Mouse (Mus musculus): ENCODE results near the gene Pex13. TPM values are rescaled to one million over a fixed set of nuclear protein-coding genes. Genes with fewer than 3 reads are reported as not detected.
"Not testable (repeated sequence)": the region's sequence is repeated elsewhere in the genome, so short reads cannot be mapped to it uniquely, and the experiment has no call there.

Pex13 gene
- total and polyA plus RNA-seq, 2 experiments from 2014 or later: 19.5 to 27.8 TPM

DNA sequence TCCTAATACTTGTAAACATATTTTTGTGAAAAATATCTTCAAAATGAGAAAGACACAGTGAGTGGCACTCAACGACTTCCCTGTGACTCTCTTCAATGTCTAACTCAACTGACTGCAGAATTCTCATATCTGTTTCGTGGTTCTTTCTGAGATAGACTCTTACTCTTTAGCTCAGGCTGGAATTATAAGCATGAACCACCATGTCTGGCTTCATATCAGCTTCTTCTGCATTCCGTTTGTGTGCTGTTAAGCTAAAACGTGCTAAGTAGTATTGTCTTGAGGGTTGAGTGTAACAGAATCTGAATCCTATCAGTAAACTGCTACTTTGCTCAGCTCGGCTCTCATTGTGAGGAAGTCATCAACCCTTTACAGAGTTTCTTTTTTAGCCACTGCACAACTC is 46.8 kb downstream of the Pex13 start:
- DNase-seq (ENCODE audit: low spot score) (no peak), ATAC-seq (no peak)
- Histone ChIP-seq H3K9me3 (ENCODE audit: low read length) (no peaks in the 10 kb centered on the region), H3K27me3 (ENCODE audit: insufficient read depth, low read length) (no peaks in the 10 kb centered on the region), H3K27ac (no peak overlapping the region), H3K9ac (replicated peaks; ENCODE audit: low read length) (no peak overlapping the region), H3K4me1 (ENCODE audit: insufficient read depth, low read length) (no peaks in the 10 kb centered on the region), H3K36me3 (ENCODE audit: insufficient read depth, low read length) (peaks cover 8% of the 10 kb centered on the region), H3K4me3 (ENCODE audit: low read length) (no peak overlapping the region), H3K4me2 (ENCODE audit: low read depth, low read length) (no peak overlapping the region)
- 89% methylated on average over 5 of the region's 5 CpGs for WGBS
- no peak for TF ChIP-seq CTCF (IDR thresholded peaks at IDR 0.05; ENCODE audit: low read depth)

DNA sequence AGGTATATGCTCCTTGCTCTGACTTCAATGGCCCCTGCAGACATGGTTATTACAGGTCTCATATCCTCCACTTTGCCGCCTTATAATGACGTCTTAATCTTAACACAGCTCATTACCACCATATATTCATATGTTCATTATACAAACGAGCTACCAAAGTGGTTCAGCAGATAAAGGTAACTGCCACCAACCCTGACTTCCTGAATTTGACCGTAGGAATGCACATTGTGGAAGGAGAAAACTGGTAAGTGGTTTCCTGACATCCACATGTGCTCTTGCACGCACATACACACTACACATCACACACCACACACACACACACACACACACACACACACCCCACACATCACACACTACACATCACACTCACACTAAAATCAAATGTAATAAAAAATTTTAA is 51.2 kb downstream of the Pex13 start:
- ATAC-seq (no peak), DNase-seq (ENCODE audit: low spot score) (no peak)
- Histone ChIP-seq H3K27ac (no peak overlapping the region), H3K9ac (replicated peaks; ENCODE audit: low read length) (no peak overlapping the region), H3K4me1 (ENCODE audit: insufficient read depth, low read length) (no peaks in the 10 kb centered on the region), H3K36me3 (ENCODE audit: insufficient read depth, low read length) (peaks cover 9% of the 10 kb centered on the region; the same call in 1 of the 2 replicates), H3K9me3 (ENCODE audit: low read length) (no peaks in the 10 kb centered on the region), H3K27me3 (ENCODE audit: insufficient read depth, low read length) (no peaks in the 10 kb centered on the region), H3K4me3 (ENCODE audit: low read length) (no peak overlapping the region), H3K4me2 (ENCODE audit: low read depth, low read length) (no peak overlapping the region)
- 84% methylated on average over 5 of the region's 5 CpGs for WGBS
- no peak for TF ChIP-seq CTCF (IDR thresholded peaks at IDR 0.05; ENCODE audit: low read depth)

DNA sequence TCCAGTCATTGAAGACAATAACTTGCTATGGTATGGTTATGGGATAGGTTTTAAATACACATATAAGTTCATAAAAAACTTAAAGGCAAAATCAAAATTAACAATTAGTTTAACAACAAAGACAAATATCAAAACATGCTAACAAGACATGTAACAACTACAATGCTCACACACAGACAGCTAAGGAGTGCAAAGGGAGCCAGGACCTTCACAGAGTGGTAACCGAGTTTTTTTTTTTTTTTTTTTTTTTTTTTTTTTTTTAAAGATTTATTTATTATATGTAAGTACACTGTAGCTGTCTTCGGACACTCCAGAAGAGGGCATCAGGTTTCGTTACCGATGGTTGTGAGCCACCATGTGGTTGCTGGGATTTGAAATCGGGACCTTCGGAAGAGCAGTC is 58.5 kb downstream of the Pex13 start:
- H3K27me3 ChIP-seq (ENCODE audit: insufficient read depth, low read length); ATAC-seq; H3K27ac ChIP-seq; H3K4me2 ChIP-seq (ENCODE audit: low read depth, low read length); H3K9me3 ChIP-seq (ENCODE audit: low read length); DNase-seq (ENCODE audit: low spot score); H3K9ac ChIP-seq (replicated peaks; ENCODE audit: low read length); H3K4me3 ChIP-seq (ENCODE audit: low read length); H3K4me1 ChIP-seq (ENCODE audit: insufficient read depth, low read length): not testable (repeated sequence)
- peaks cover 18% of the 10 kb centered on the region; the same call in 1 of the 2 replicates for H3K36me3 ChIP-seq (ENCODE audit: insufficient read depth, low read length)
- WGBS: 93% methylated on average over 6 of the region's 6 CpGs

Other genes starting within 250 kb of the Pex13 start
- 20.3 and 25.0 TPM in 2 replicates for gene Ahsa2, start 167.9 kb downstream of the Pex13 start, total RNA-seq (2014; rRNA removed)
- 46.5 and 49.9 TPM in 2 replicates for gene Ahsa2, start 167.9 kb downstream of the Pex13 start, polyA plus RNA-seq (2015; fragmentation: Nextera tagmentation; extraction: Ambion mirVana)
- gene 1700093K21Rik, start 144.8 kb downstream of the Pex13 start, total RNA-seq (2014; rRNA removed): 0.21 TPM in 1 of 2 replicates, not detected in the other
- 0.18 and 0.26 TPM in 2 replicates for gene 1700093K21Rik, start 144.8 kb downstream of the Pex13 start, polyA plus RNA-seq (2015; fragmentation: Nextera tagmentation; extraction: Ambion mirVana)
- gene 0610010F05Rik, start 32.3 kb downstream of the Pex13 start, total RNA-seq (2014; rRNA removed): 52.1 and 71.0 TPM in 2 replicates
- gene 0610010F05Rik, start 32.3 kb downstream of the Pex13 start, polyA plus RNA-seq (2015; fragmentation: Nextera tagmentation; extraction: Ambion mirVana): 122 and 124 TPM in 2 replicates
- 9.0 and 11.8 TPM in 2 replicates for gene Pus10, start 285 bp downstream of the Pex13 start, total RNA-seq (2014; rRNA removed)
- gene Pus10, start 285 bp downstream of the Pex13 start, polyA plus RNA-seq (2015; fragmentation: Nextera tagmentation; extraction: Ambion mirVana): 7.8 and 8.5 TPM in 2 replicates
- 0.68 and 1.0 TPM in 2 replicates for gene Rel, start 105.0 kb upstream of the Pex13 start, total RNA-seq (2014; rRNA removed)
- gene Rel, start 105.0 kb upstream of the Pex13 start, polyA plus RNA-seq (2015; fragmentation: Nextera tagmentation; extraction: Ambion mirVana): 0.58 and 0.59 TPM in 2 replicates
- 13.4 and 14.0 TPM in 2 replicates for gene Papolg, start 229.3 kb upstream of the Pex13 start, total RNA-seq (2014; rRNA removed)
- gene Papolg, start 229.3 kb upstream of the Pex13 start, polyA plus RNA-seq (2015; fragmentation: Nextera tagmentation; extraction: Ambion mirVana): 8.0 and 9.3 TPM in 2 replicates